Mouse (Mus musculus): ENCODE measurements around the gene Cdadc1. TPM values are rescaled to one million over a fixed set of nuclear protein-coding genes. Genes with fewer than 3 reads are reported as not detected.

The Cdadc1 gene
- polyA plus RNA-seq (2014; fragmentation: Nextera tagmentation; extraction: Ambion mirVana): 29.7 and 32.0 TPM in 2 replicates

- Histone ChIP-seq H3K36me3 (replicated peaks; ENCODE audit: control insufficient read depth, insufficient read depth, low read depth, low read length) (no peaks in the 10 kb centered on the region), H3K27me3 (ENCODE audit: control insufficient read depth, insufficient read depth, low read length) (no peaks in the 10 kb centered on the region), H3K27ac (replicated peaks; ENCODE audit: low read depth, low read length) (no peak within 1 kb of the TSS), H3K4me1 (ENCODE audit: control insufficient read depth, insufficient read depth, low read length) (no peaks in the 10 kb centered on the region), H3K9me3 (replicated peaks; ENCODE audit: control insufficient read depth, low read length) (no peaks in the 10 kb centered on the region), H3K4me3 (ENCODE audit: low read depth, low read length) (peak within 1 kb of the TSS; percentile 93), H3K4me2 (ENCODE audit: low read depth, low read length) (peak within 1 kb of the TSS; percentile 88), H3K9ac (replicated peaks; ENCODE audit: low read length) (peak within 1 kb of the TSS; percentile 81)
- peak; percentile 91 for ATAC-seq (replicated peaks; ENCODE audit: insufficient number of reproducible peaks, low FRiP score, low TSS enrichment, low read depth)
- peak; percentile 92 for DNase-seq (ENCODE audit: low spot score)
- WGBS: 1% methylated on average over 47 of the region's 48 CpGs
Measured at GRCm38 (mm10) chr14:59597398-59598259, at the start of gene Cdadc1. TSS of gene Cdadc1 (minus strand) at chr14:59597959.

- no peaks in the 10 kb centered on the region for H3K36me3 ChIP-seq (replicated peaks; ENCODE audit: control insufficient read depth, insufficient read depth, low read depth, low read length)
- no peaks in the 10 kb centered on the region; the same call in 1 of the 2 replicates for H3K4me1 ChIP-seq (ENCODE audit: control insufficient read depth, insufficient read depth, low read length)
- no peak overlapping the region for H3K27ac ChIP-seq (replicated peaks; ENCODE audit: low read depth, low read length)
- H3K9me3 ChIP-seq (replicated peaks; ENCODE audit: control insufficient read depth, low read length): no peaks in the 10 kb centered on the region
- no peak overlapping the region for H3K4me2 ChIP-seq (ENCODE audit: low read depth, low read length)
- WGBS: 56% methylated on average over 16 of the region's 16 CpGs
- no peaks in the 10 kb centered on the region for H3K27me3 ChIP-seq (ENCODE audit: control insufficient read depth, insufficient read depth, low read length)
- ATAC-seq (replicated peaks; ENCODE audit: insufficient number of reproducible peaks, low FRiP score, low TSS enrichment, low read depth) (no peak), DNase-seq (ENCODE audit: low spot score) (no peak)
- no peak overlapping the region for H3K4me3 ChIP-seq (ENCODE audit: low read depth, low read length)
- H3K9ac ChIP-seq (replicated peaks; ENCODE audit: low read length): no peak overlapping the region
Measured at GRCm38 (mm10) chr14:59646826-59647697, 49.3 kb upstream of the Cdadc1 start.

- no peaks in the 10 kb centered on the region; the same call in 1 of the 2 replicates for H3K4me1 ChIP-seq (ENCODE audit: control insufficient read depth, insufficient read depth, low read length)
- no peak overlapping the region for H3K27ac ChIP-seq (replicated peaks; ENCODE audit: low read depth, low read length)
- WGBS: 62% methylated on average over 3 of the region's 3 CpGs
- no peaks in the 10 kb centered on the region for H3K27me3 ChIP-seq (ENCODE audit: control insufficient read depth, insufficient read depth, low read length)
- DNase-seq (ENCODE audit: low spot score) (no peak), ATAC-seq (replicated peaks; ENCODE audit: insufficient number of reproducible peaks, low FRiP score, low TSS enrichment, low read depth) (no peak)
- H3K4me2 ChIP-seq (ENCODE audit: low read depth, low read length): no peak overlapping the region
- H3K36me3 ChIP-seq (replicated peaks; ENCODE audit: control insufficient read depth, insufficient read depth, low read depth, low read length): no peaks in the 10 kb centered on the region
- no peak overlapping the region for H3K9ac ChIP-seq (replicated peaks; ENCODE audit: low read length)
- H3K4me3 ChIP-seq (ENCODE audit: low read depth, low read length): no peak overlapping the region
- no peaks in the 10 kb centered on the region for H3K9me3 ChIP-seq (replicated peaks; ENCODE audit: control insufficient read depth, low read length)
Measured at GRCm38 (mm10) chr14:59644896-59645295, 47.1 kb upstream of the Cdadc1 start.

- Histone ChIP-seq H3K36me3 (replicated peaks; ENCODE audit: control insufficient read depth, insufficient read depth, low read depth, low read length) (no peaks in the 10 kb centered on the region), H3K9me3 (replicated peaks; ENCODE audit: control insufficient read depth, low read length) (no peaks in the 10 kb centered on the region), H3K4me3 (ENCODE audit: low read depth, low read length) (no peak overlapping the region), H3K9ac (replicated peaks; ENCODE audit: low read length) (no peak overlapping the region), H3K27ac (replicated peaks; ENCODE audit: low read depth, low read length) (no peak overlapping the region), H3K4me1 (ENCODE audit: control insufficient read depth, insufficient read depth, low read length) (no peaks in the 10 kb centered on the region; the same call in 1 of the 2 replicates), H3K4me2 (ENCODE audit: low read depth, low read length) (no peak overlapping the region), H3K27me3 (ENCODE audit: control insufficient read depth, insufficient read depth, low read length) (no peaks in the 10 kb centered on the region)
- WGBS: 83% methylated on average over 1 of the region's 1 CpGs
- no peak for ATAC-seq (replicated peaks; ENCODE audit: insufficient number of reproducible peaks, low FRiP score, low TSS enrichment, low read depth)
- DNase-seq (ENCODE audit: low spot score): no peak
Measured at GRCm38 (mm10) chr14:59644166-59644565, 46.4 kb upstream of the Cdadc1 start.

- Histone ChIP-seq H3K4me2 (ENCODE audit: low read depth, low read length) (no peak overlapping the region), H3K27ac (replicated peaks; ENCODE audit: low read depth, low read length) (no peak overlapping the region), H3K4me1 (ENCODE audit: control insufficient read depth, insufficient read depth, low read length) (no peaks in the 10 kb centered on the region; the same call in 1 of the 2 replicates), H3K9ac (replicated peaks; ENCODE audit: low read length) (no peak overlapping the region), H3K9me3 (replicated peaks; ENCODE audit: control insufficient read depth, low read length) (no peaks in the 10 kb centered on the region), H3K27me3 (ENCODE audit: control insufficient read depth, insufficient read depth, low read length) (no peaks in the 10 kb centered on the region), H3K36me3 (replicated peaks; ENCODE audit: control insufficient read depth, insufficient read depth, low read depth, low read length) (no peaks in the 10 kb centered on the region), H3K4me3 (ENCODE audit: low read depth, low read length) (no peak overlapping the region)
- 47% methylated on average over 12 of the region's 12 CpGs for WGBS
- DNase-seq (ENCODE audit: low spot score) (no peak), ATAC-seq (replicated peaks; ENCODE audit: insufficient number of reproducible peaks, low FRiP score, low TSS enrichment, low read depth) (no peak)
Measured at GRCm38 (mm10) chr14:59643582-59643981, 45.8 kb upstream of the Cdadc1 start.

GRCm38 (mm10) chr14:59641856-59642255 lies 44.1 kb upstream of the Cdadc1 start:
- Histone ChIP-seq H3K27me3 (ENCODE audit: control insufficient read depth, insufficient read depth, low read length) (no peaks in the 10 kb centered on the region), H3K36me3 (replicated peaks; ENCODE audit: control insufficient read depth, insufficient read depth, low read depth, low read length) (no peaks in the 10 kb centered on the region), H3K4me2 (ENCODE audit: low read depth, low read length) (no peak overlapping the region), H3K4me1 (ENCODE audit: control insufficient read depth, insufficient read depth, low read length) (no peaks in the 10 kb centered on the region; the same call in 1 of the 2 replicates), H3K9ac (replicated peaks; ENCODE audit: low read length) (no peak overlapping the region), H3K9me3 (replicated peaks; ENCODE audit: control insufficient read depth, low read length) (no peaks in the 10 kb centered on the region), H3K4me3 (ENCODE audit: low read depth, low read length) (no peak overlapping the region), H3K27ac (replicated peaks; ENCODE audit: low read depth, low read length) (no peak overlapping the region)
- WGBS: 21% methylated on average over 5 of the region's 5 CpGs
- ATAC-seq (replicated peaks; ENCODE audit: insufficient number of reproducible peaks, low FRiP score, low TSS enrichment, low read depth) (0 out of 2 replicates have a peak, but pooled peaks have one; percentile 49), DNase-seq (ENCODE audit: low spot score) (no peak)

- Histone ChIP-seq H3K27ac (replicated peaks; ENCODE audit: low read depth, low read length) (no peak overlapping the region), H3K27me3 (ENCODE audit: control insufficient read depth, insufficient read depth, low read length) (no peaks in the 10 kb centered on the region), H3K36me3 (replicated peaks; ENCODE audit: control insufficient read depth, insufficient read depth, low read depth, low read length) (no peaks in the 10 kb centered on the region), H3K9ac (replicated peaks; ENCODE audit: low read length) (no peak overlapping the region), H3K4me3 (ENCODE audit: low read depth, low read length) (no peak overlapping the region), H3K9me3 (replicated peaks; ENCODE audit: control insufficient read depth, low read length) (no peaks in the 10 kb centered on the region), H3K4me2 (ENCODE audit: low read depth, low read length) (no peak overlapping the region), H3K4me1 (ENCODE audit: control insufficient read depth, insufficient read depth, low read length) (no peaks in the 10 kb centered on the region; the same call in 1 of the 2 replicates)
- 43% methylated on average over 7 of the region's 7 CpGs for WGBS
- no peak for DNase-seq (ENCODE audit: low spot score)
- ATAC-seq (replicated peaks; ENCODE audit: insufficient number of reproducible peaks, low FRiP score, low TSS enrichment, low read depth): no peak
Measured at GRCm38 (mm10) chr14:59638906-59639703, 41.3 kb upstream of the Cdadc1 start.

Data from embryonic facial prominence, embryonic 11.5 days (tissue).